Mouse (Mus musculus) embryonic fibroblast, embryonic 13.5 days (primary cell): ENCODE results near the gene Ddx19b.
"Not testable (repeated sequence)": the region's sequence is repeated elsewhere in the genome, so short reads cannot be mapped to it uniquely, and the experiment has no call there.

Experiments
- CTCF ChIP-seq: IDR thresholded peaks from 2 replicates; pipeline ENCODE4 v1.5.1; 2011; ENCODE audit warnings: mild to moderate bottlenecking, control low read depth, low read length, moderate library complexity, borderline replicate concordance; ENCODE audit not compliant: insufficient read depth
- POLR2A ChIP-seq: IDR thresholded peaks from 2 replicates; pipeline ENCODE4 v1.6.1; 2011; ENCODE audit warnings: low read depth, mild to moderate bottlenecking, control low read depth, low read length, moderate library complexity

- not testable (repeated sequence) for TF ChIP-seq CTCF, POLR2A
Observed at GRCm38 (mm10) chr8:110976532-110976931, 55.0 kb downstream of the Ddx19b start.
